Mouse (Mus musculus) left cerebral cortex, postnatal 25 days (tissue): ENCODE measurements around the gene Rcan2. TPM values are rescaled to one million over a fixed set of nuclear protein-coding genes. Genes with fewer than 3 reads are reported as not detected.

Source experiments
- DNase-seq, 2 experiments: peaks; one replicate each; pipeline ENCODE4 v3.0.0; 2022; ENCODE audit warnings: low spot score in 2 of 2, mixed read lengths in 1 of 2
- intact Hi-C: fragments of 180-260 bp; cut with DNase I; formaldehyde crosslinking; loops from one replicate; pipeline ENCODE4 v1.15.1; 2025
- total RNA-seq, 2 experiments: library from RNA; stranded (reverse); gene quantifications; 2 replicates each; pipeline ENCODE4 v1.2.3; 2021

Rcan2 gene
- total RNA-seq: 100 to 1,000 TPM; 171 to 178 TPM

DNA sequence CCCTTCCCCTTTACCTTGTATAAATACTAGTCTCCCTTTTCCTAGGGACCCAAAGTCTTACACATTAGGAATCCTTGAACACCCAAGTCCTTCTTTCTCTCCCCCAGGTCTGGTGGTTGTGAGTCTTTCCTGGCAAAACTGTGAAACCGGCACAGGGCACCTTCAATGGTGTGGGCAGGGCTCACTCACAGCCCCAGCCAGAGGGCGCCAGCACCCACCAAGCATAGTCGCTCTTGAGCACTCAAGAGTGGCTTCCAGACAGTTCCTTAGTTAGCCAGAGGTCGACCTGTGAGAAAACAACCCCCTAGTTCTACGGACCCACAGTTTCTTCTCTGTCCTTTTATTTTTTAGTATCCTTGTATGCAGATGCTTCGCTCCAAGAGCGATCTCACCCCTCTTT is at the start of gene Rcan2:
Gene Rcan2 (plus strand): TSS at position 275 of the 400 bp plus-strand sequence.
- intact Hi-C loops: loop anchor here (1.0 to 10.0 kb wide), 3 partner anchors 68 to 334 kb away; no protein-coding TSS in a partner anchor
- peak; percentile 66 to 80 for DNase-seq

DNA sequence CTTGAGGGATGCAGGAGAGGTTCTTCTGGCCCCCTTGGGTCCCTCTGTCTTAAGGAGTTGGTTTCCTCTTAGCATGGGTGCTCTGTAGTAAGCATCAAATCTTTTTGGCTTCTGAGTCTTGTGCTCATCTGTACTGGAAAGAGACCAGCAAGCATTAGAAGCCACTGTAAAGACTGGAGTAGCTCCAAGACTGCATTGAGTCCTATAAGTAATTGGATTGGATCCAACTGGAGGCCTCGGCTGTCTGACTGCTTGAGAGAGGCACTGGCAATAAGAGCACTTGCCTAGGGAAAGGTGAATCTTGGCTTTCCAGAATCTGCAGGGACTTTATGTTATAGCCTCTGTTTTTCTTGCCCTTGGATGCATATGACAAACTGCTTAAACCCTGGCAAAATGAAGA is 48.3 kb upstream of the Rcan2 start:
- intact Hi-C loops: no loop called here
- DNase-seq: no peak

DNA sequence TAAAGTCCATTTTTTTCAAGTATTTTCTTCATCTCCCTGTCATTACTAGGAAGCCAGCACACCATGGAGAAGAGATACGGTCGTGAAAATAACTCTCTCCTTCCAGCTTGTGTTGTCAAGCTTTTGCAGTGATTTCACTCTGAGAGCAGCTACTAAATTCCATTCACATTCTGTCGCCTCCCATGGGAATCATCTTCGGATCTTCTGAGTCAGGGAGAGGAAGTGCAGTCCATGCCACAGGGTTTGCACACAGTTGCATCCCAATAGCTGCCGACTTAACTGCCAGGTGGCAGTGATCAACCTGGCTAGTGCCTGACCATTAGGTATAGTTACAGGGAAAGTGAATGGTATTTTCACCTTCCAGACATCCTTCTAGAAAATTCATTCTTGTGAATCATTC is 46.5 kb upstream of the Rcan2 start:
- DNase-seq: no peak
- intact Hi-C loops: no loop called here

DNA sequence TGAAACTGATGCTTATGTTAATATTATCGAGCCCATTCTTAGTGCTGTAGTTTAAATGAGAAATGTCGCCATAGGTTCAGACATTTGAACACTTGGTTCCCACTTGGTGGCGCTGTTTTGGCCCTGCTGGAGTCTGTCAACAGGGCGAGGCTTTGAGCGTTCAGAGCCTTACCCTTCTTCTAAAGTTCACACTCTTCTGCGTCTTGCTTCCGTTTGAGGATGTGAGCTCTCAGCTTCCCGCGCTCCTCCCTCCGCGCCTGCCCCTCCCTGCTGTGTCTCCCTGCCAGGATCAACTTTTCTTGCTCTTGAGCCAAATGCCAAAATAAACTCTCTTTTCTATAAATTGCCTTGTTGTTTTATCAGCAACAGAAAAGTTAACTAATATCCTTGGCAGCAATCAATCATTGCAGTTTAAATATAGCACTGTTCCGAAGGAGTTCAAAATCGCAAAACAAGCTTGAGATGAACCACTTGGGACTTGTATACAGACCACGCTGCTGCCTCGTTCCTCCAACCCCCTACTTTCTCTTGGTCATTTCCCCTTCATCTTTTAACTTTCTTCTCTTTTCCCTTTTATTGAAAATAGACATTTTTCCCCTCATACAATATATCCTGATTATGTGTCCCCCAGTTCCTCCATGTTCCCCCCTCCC is 42.4 kb upstream of the Rcan2 start:
- intact Hi-C loops: no loop called here
- no peak for DNase-seq

DNA sequence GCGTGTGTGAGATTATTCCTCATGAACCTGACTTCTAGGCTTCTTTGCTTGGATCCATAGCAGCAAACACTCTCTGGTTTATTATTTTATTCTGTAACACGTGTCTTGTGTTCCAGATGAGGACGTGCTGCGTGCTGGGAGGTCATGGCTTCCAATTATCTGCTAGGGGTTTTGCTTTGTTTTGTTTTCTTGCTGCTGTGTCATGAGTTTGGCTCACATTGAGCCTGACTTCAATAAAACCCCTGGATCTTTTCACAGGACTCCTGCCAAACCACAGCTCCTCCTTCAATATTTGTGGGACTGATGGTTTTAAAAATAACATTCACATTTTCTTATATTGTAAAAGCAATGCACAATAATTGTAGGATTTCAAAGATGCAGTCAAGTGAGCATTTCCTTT is 16.6 kb upstream of the Rcan2 start:
- DNase-seq: no peak

DNA sequence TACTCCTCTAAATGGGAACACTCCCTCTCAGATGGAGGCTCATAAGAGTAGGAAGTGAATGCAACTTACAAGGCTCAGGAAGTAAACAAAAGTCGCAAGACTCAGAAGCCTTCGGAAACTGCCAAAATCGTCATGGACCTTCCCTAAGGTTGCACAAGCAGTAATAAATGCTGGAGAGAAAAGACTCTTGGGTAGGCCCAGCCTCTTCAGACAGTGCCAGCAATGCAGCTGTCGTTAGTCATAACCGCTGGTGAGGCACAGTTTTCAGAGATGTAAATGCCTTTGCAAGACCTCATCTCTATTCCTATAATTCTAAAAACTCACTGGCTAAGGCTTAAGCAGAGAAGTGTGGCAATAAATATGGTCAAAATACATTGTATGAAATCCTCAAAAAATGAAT is 12.9 kb upstream of the Rcan2 start:
- DNase-seq: no peak
- intact Hi-C loops: no loop called here

More for the DNA sequence above, 16.6 kb upstream of the Rcan2 start:
- intact Hi-C loops: no loop called here

DNA sequence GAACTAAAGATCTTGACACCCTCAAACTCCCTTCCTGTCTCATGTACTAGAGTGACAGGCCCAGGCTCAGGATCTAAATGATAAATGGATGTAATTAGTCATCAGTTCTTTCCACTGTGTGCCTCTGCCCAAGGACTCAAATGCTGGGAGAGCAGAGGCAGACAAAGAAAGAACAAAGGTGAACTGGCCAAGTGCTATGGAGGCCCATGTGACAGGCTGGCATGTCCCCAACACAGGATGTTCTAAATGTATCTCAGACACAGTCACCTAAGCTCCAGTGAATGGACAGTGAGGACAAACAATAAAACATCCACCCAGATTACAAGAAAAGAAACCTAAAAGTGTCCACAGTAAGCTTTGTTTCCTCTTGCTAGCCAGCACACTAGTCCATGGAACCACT is 11.8 kb upstream of the Rcan2 start:
- DNase-seq: no peak
- intact Hi-C loops: no loop called here

DNA sequence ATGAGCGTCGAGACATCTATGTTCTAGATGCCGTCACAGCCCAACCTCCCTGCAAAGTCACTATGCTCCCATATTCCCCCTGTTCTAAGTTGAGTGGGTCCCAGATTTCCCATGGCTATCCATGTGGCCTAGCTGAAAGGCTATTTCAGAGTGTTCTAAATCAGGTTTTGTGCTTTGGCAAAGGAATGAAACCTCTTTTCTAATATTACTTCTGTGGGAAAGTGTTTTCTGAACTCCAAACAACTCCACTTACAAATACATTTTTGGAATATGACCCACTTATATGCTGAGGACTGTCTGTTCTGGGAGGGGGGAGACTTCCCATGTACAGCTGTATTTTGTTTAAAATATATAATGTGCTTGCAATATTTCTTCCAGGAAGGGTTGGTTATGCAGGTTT is 9.4 kb upstream of the Rcan2 start:
- intact Hi-C loops: no loop called here
- peak in 1 of 2 experiments; percentile 70 for DNase-seq

DNA sequence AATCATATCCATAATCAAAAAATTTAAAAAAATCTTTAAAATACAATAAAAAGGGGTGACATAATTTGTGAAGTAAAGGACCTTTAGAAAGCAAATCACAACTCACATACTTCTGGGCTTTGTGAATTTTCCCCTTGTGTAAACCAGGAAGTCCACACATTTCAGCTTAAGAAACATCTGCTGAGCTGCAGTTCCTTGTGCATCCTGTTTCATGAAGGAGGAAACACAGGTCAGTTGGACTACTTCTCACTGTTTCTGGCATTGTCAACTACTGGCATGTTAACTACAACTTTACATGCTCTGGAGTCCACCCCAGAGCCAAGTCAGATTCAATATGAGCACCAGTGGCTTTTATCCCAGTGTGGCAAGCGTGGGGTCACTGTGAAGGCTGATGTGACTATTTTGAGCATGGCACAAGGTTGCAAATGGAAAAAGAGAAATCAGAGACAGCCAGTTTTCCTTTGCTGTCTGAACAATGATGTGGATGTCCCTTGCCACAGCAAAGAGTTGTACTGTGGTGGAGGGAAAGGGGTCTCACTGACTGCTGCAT is 6.3 kb upstream of the Rcan2 start:
- no peak for DNase-seq
- intact Hi-C loops: no loop called here

DNA sequence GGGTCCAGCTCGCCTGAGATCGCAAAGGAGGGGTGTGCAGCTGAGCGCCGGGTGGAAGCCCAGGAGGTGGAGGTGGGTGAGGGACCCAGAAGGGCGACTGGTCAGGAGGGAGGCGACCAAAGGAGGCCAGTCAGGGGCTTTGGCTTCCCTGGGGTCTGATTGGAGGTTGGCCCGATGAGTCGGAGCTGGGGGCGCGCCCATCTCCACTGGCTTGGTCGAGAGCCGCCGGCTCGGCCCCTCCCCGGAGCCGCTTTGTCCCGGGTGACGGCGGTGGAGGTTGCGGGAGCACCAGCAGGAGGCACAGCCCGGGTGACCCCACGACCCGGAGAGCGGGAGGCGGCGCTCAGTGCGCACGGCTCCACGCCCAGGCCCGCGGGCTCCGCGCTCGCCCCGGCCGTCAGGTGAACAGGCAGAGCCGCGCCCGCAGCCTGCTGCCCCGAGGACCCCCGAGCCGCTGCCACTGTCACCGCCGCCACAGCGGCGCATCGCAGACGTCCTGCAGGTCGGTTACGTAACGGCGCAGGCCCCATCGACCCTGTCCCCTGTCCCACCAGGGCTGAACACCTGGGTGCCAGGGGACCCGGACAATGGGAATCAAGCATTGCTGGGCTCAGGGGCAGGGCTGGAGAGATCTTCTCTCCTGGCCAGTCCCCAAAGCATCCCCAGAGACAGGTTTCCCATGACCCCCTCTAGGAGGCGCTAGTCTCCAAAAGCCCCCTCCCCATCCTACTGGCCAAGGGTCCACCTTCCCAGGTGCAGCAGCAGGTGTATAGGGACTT is 633 bp downstream of the Rcan2 start:
- peak; percentile 42 to 51 for DNase-seq
- intact Hi-C loops: loop anchor here (1.0 to 10.0 kb wide), 3 partner anchors 68 to 333 kb away; no protein-coding TSS in a partner anchor

DNA sequence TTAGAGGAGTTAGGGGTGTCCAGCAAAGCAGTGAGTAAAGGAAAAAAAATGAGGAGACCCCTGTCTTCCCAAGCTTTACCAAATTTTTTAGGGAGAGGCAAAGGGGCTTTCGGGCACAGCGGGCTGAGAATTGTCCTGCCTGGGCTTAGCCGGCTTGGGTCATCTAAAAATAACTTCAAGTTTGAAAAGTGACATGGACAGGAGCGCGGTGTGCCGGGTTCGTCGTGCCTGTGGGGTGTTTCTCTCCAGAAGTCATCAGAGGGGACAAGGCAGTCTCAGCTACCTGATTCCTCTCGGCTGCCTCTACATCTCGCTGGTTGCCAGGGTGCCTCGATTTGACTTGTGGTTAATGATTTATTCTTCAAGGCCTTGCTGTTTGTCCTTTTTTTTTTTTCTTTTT is 1.3 kb downstream of the Rcan2 start:
- intact Hi-C loops: loop anchor here (10.0 kb wide), 1 partner anchor 332 kb away; no protein-coding TSS in a partner anchor
- DNase-seq: no peak

DNA sequence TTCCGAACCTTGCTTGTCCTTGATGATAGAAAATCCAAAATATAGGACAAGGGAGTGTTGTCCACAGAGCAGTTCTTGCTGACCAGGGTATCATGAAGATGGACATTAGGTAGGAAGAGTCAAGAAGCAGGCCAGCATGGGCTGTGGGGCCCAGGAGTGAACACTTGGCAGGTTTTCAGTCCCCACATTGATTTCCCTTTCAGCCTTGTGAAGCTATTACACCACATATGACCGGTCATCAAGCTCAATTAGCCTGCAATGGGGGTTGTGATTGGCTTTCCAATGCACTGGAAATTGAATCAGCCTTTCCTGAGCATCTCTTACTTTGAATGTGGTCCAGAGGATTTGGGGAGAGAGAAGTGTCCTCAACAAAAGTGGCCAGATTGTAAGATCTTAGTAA is 2.0 kb downstream of the Rcan2 start:
- no peak for DNase-seq
- intact Hi-C loops: loop anchor here (10.0 kb wide), 1 partner anchor 332 kb away; no protein-coding TSS in a partner anchor

DNA sequence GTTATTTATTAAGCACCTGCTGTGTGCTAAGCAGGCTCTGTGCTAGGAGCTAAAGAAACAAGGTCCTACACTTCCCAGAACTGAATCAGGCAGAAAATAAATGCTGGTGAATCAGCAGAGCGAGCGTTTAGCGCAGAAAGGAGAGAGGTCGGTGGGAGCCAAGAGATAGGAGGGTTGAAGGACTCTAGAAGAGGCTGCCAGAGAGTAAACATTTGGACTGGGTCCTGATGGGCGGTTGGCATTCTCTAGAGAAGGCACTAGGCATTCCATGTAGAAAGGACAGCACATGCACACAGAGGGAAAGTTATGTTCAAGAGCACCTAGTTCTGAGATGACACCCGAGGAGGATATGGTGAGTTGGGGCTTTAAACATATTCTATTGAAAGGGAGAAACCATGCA is 2.6 kb downstream of the Rcan2 start:
- DNase-seq: no peak
- intact Hi-C loops: loop anchor here (10.0 kb wide), 1 partner anchor 331 kb away; no protein-coding TSS in a partner anchor

DNA sequence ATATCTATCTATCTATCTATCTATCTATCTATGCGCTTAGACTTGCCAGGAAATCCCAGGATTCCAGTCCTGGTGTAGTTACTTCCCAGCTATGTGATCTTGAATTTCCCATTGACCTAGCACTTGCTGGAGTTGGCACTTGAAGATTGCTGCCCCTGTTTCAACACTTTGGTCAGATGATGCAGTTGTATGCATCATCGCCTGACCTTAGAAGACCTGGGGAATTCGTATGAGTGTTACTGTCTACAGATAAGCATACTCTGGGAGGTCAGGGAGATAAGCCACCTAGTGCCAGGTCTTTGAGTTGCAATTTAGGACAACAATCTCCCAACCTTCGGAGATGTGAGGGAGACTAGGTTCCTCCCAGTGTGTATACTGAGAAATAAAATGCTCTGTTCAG is 5.7 kb downstream of the Rcan2 start:
- intact Hi-C loops: loop anchor here (10.0 kb wide), 1 partner anchor 328 kb away; no protein-coding TSS in a partner anchor
- DNase-seq: no peak

DNA sequence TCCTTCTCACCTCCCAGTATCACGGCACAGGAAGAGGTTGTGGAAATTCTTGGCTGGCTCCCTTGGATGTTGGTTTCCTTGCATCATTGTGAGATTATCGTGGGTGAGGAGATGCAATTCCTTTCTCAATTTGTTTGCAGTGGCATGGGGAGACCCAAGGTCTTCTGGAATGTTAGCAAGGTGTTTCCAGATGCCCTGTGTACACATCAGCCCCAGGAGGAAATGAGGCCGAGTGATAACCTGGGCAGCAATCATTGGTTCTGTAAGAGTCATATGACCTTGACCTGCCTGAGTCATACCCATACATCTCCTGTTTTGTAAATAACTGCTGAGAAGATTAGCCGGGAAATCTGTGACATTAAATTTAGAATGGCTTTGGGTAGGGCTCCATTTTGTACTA is 10.3 kb downstream of the Rcan2 start:
- no peak for DNase-seq
- intact Hi-C loops: no loop called here

DNA sequence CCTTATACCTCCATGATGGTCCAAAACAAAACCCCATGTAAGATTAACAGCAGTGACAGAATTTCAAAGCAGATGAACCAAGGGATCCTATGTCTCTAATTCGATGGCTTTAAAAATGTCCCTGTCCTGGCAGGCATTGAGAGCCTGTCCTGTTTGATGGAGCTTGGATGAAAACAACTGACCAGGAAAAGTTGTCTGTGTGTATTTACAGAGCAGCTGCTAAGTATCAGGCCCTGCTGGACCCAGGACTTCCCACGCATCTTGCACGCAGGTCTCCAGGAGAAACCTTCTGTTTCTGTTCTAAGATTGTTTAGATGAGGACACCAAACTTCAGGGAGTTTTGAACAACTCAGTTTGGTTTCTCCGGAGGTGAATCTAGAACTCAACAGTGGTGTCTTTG is 14.2 kb downstream of the Rcan2 start:
- no peak for DNase-seq
- intact Hi-C loops: no loop called here

DNA sequence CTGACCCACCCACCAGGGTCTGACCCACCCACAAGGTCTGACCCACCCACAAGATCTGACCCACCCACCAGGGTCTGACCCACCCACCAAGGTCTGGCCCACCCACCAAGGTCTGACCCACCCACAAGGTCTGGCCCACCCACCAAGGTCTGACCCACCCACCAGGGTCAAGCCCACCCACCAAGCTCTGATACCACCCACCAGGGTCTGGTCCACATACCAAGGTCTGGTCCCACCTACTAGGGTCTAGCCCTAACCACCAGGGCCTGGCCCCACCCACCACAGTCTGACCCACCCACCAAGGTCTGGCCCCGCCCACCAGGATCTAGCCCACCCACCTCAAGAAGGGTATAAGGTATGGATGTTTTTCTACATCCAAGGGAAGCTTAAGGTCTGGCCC is 15.3 kb downstream of the Rcan2 start:
- no peak for DNase-seq
- intact Hi-C loops: no loop called here

DNA sequence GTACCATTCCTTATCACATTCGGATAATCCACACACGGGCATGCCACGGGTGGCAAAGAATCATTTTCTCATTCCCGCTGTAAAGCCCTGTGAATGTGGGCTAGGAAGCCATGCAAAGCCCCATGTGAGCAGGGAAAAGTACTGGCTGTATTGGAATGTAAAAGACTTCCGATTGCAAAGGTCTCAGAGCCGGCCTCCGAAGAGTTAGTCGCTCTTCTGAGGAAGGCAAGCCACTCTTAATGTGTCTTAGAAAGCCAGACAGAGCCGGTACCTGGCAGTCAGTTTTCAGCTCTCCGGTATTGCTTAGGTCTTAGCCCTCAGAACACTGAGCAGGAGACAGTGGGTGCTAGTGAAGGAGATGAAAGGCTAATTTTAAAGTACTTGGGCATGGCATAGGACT is 16.0 kb downstream of the Rcan2 start:
- no peak for DNase-seq
- intact Hi-C loops: no loop called here

DNA sequence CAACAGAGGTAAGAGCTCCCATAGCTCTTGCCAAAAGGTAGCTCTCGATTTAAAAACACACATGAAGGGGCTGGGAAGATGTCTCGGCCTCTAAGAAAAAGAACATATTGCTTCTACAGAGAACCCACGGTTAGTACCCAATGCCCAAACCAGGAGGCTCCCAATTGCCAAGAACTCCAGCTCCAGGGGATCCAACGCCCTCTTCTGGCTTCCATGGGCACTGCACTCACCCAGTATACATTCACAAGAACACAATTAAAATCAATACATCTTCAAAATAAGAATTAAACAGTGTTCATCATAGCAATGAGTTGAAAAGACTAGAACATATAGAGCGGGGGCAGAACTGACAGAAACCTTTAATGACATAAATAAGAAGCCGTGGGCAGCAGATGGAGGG is 17.2 kb downstream of the Rcan2 start:
- intact Hi-C loops: no loop called here
- DNase-seq: no peak

DNA sequence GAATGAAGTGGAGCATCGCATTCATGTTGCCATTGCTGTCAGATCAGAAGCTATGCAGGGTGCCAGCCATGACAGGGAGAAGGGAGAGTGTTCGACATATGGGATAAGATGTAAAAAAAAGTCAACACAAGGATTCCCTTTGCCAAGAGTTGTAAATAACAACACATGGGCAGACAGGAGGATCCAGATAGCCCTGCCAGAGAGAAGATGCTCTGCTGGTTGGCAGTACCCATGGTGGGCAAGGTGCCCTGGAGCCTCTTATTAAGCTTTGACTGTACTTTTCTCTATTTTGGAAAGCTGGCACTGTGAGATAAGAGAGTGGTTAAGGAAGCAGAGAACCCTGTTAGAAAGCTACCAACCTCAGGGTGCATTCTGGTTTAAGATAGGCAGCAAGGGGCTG is 19.8 kb downstream of the Rcan2 start:
- intact Hi-C loops: no loop called here
- DNase-seq: peak in 1 of 2 experiments; percentile 38

DNA sequence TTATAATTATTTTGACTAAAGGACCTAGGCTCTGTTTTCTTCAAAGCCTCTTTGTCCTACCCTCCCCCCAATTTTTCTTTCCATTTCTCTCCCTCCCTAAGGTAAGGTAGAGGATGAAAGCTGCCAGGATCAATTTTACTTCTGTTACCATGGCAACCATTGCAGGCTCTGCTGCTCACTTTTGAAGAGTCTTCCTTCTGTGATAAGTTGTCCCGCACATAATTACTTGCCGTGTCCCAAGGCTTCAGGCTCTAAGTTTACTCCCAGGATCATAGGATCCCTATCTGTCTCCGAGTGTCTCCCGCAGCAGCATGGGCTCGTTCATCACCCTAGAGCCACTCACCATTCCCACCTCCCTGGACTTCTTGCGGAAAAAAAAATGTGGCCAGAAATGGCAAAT is 21.1 kb downstream of the Rcan2 start:
- intact Hi-C loops: no loop called here
- no peak for DNase-seq
